Mouse (Mus musculus): ENCODE data around the gene Ccr8.

DNA sequence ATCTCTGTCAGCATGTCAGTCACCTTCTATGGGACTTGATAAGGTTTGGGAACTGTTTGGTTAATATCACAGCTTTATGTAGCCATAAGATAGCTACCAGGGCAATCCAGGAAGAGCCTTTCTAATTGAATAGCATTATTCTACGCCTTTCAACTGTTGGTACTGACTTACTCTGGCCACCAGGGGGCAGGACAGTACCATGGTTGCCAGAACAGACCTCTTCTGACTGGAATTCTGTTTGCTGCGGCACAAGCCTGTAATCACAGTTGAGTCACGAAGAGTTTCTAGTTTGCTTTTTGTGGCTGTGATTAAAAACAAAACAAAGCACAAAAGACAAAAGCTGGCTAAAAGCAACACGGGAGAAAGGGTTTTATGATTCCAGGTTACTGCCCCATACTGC is 48.7 kb downstream of the Ccr8 start:
- no peak for TF ChIP-seq GABPA (IDR thresholded peaks at IDR 0.05; ENCODE audit: low read depth, low read length)
- TF ChIP-seq ZNF384 (IDR thresholded peaks at IDR 0.05; ENCODE audit: low read depth, low read length), result no peak
- peak; percentile 56 to 73 (median 61) for TF ChIP-seq CTCF (IDR thresholded peaks at IDR 0.05 in 2 of 3, conservative IDR thresholded peaks at IDR 0.05 in 1 of 3; ENCODE audit: control insufficient read depth in 1 of 3, insufficient read depth in 1 of 3, low read depth in 2 of 3, low read length in 3 of 3, poor library complexity in 1 of 3, severe bottlenecking in 1 of 3)
- TF ChIP-seq ZMIZ1 (IDR thresholded peaks at IDR 0.05; ENCODE audit: low read depth, low read length), result no peak
- no peak for TF ChIP-seq GATA1 (IDR thresholded peaks at IDR 0.05; ENCODE audit: low read depth, low read length)
- no peak for TF ChIP-seq ELF1 (IDR thresholded peaks at IDR 0.05; ENCODE audit: low read depth, low read length)
- TF ChIP-seq EP300 (IDR thresholded peaks at IDR 0.05; ENCODE audit: low read depth in 1 of 2, low read length in 2 of 2), result no peak
- no peak for TF ChIP-seq USF1 (IDR thresholded peaks at IDR 0.05; ENCODE audit: low read depth, low read length)
- no peak for TF ChIP-seq POLR2AphosphoS5 (IDR thresholded peaks at IDR 0.05; ENCODE audit: borderline replicate concordance, low read depth, low read length)
- no peak for TF ChIP-seq NRF1 (IDR thresholded peaks at IDR 0.05; ENCODE audit: insufficient read depth, low read depth, low read length, poor library complexity, severe bottlenecking)
- no peak for TF ChIP-seq SIN3A (IDR thresholded peaks at IDR 0.05; ENCODE audit: low read length)
- TF ChIP-seq MEF2A (IDR thresholded peaks at IDR 0.05; ENCODE audit: extremely low read depth, insufficient replicate concordance, low read depth, low read length, poor library complexity, severe bottlenecking), result no peak
- no peak for TF ChIP-seq POLR2AphosphoS2 (IDR thresholded peaks at IDR 0.05; ENCODE audit: low read length)
- TF ChIP-seq HCFC1 (IDR thresholded peaks at IDR 0.05; ENCODE audit: low read depth, low read length), result no peak

Data from MEL (cell line).